Mouse (Mus musculus) kidney, postnatal 0 days (tissue): ENCODE data around the gene Vinac1. TPM values are rescaled to one million over a fixed set of nuclear protein-coding genes. Genes with fewer than 3 reads are reported as not detected.

ENCODE experiments used
- ATAC-seq: fragments of 200-750 bp; cut with Nextera tagmentation; replicated peaks from 2 replicates; pipeline ENCODE4 v1.8.0; 2017; ENCODE audit warnings: low read depth, moderate number of reproducible peaks, moderate TSS enrichment, moderate library complexity; ENCODE audit not compliant: low FRiP score
- DNase-seq: peaks from one replicate; pipeline ENCODE4 v3.0.0-alpha.2; 2016; ENCODE audit warnings: low spot score
- H3K27ac ChIP-seq: fragments of 300-500 bp; sonication (generic); 2 replicates; pipeline ENCODE4 v1.5.1; 2014; ENCODE audit warnings: mild to moderate bottlenecking
- H3K27me3 ChIP-seq: fragments of 300-500 bp; sonication (generic); 2 replicates; pipeline ENCODE4 v1.6.1; 2014; ENCODE audit warnings: low read length, mixed read lengths; ENCODE audit not compliant: insufficient read depth
- H3K36me3 ChIP-seq: fragments of 300-500 bp; sonication (generic); 2 replicates; pipeline ENCODE4 v1.6.1; 2014; ENCODE audit warnings: low read length, mixed read lengths; ENCODE audit not compliant: insufficient read depth
- H3K4me1 ChIP-seq: fragments of 300-500 bp; sonication (generic); replicated peaks from 2 replicates; pipeline ENCODE4 v1.6.1; 2014; ENCODE audit warnings: antibody characterized with exemption, low read length, mixed read lengths; ENCODE audit not compliant: insufficient read depth
- H3K4me2 ChIP-seq: fragments of 300-500 bp; sonication (generic); 2 replicates; pipeline ENCODE4 v1.6.1; 2014; ENCODE audit warnings: mild to moderate bottlenecking, low read length, moderate library complexity, mixed read lengths
- H3K4me3 ChIP-seq: fragments of 300-500 bp; sonication (generic); replicated peaks from 2 replicates; pipeline ENCODE4 v1.5.1; 2014; ENCODE audit warnings: low read depth, low read length
- H3K9ac ChIP-seq: fragments of 300-500 bp; sonication (generic); 2 replicates; pipeline ENCODE4 v1.6.1; 2014; ENCODE audit warnings: low read depth, low read length
- H3K9me3 ChIP-seq: fragments of 300-500 bp; sonication (generic); replicated peaks from 2 replicates; pipeline ENCODE4 v1.6.1; 2016; ENCODE audit warnings: low read length, inconsistent platforms, mixed read lengths
- CTCF ChIP-seq: IDR thresholded peaks from 2 replicates; pipeline ENCODE4 v1.5.1; 2016; ENCODE audit warnings: antibody characterized with exemption, low read depth, mild to moderate bottlenecking, moderate library complexity
- WGBS: fragments of 180-500 bp; shearing (Covaris S2); extraction: QIAGEN DNeasy Blood & Tissue Kit; methylation state at CpG from one replicate; pipeline ENCODE4 v1.1.7; 2014; 5-methylcytosine and 5-hydroxymethylcytosine counted together
- polyA plus RNA-seq: library from polyadenylated mRNA; unstranded; fragments of >200 nt; fragmentation: Nextera tagmentation; extraction: Ambion mirVana; gene quantifications from 2 replicates; pipeline ENCODE4 v1.2.1, GENCODE M21; 2015

Vinac1 gene
- polyA plus RNA-seq, 1 experiment from 2014 or later: 0.11 TPM

GRCm38 (mm10) chr2:129083514-129083913 is 35.5 kb upstream of the Vinac1 start:
- no peak for TF ChIP-seq CTCF
- ATAC-seq: no peak
- Histone ChIP-seq H3K9ac (no peak overlapping the region), H3K9me3 (no peaks in the 10 kb centered on the region), H3K4me2 (no peak overlapping the region), H3K27ac (no peak overlapping the region), H3K27me3 (no peaks in the 10 kb centered on the region), H3K4me1 (no peaks in the 10 kb centered on the region), H3K36me3 (0 out of 2 replicates have a peak, but pooled peaks cover 5% of the 10 kb centered on the region), H3K4me3 (no peak overlapping the region)
- WGBS: 92% methylated on average over 5 of the region's 5 CpGs
- no peak for DNase-seq

- no peak for DNase-seq
- Histone ChIP-seq H3K27ac (no peak overlapping the region), H3K9me3 (no peaks in the 10 kb centered on the region), H3K4me1 (no peaks in the 10 kb centered on the region), H3K4me2 (no peak overlapping the region), H3K27me3 (no peaks in the 10 kb centered on the region), H3K9ac (no peak overlapping the region), H3K36me3 (0 out of 2 replicates have a peak, but pooled peaks cover 5% of the 10 kb centered on the region), H3K4me3 (no peak overlapping the region)
- TF ChIP-seq CTCF: peak; percentile 32; the same call in 1 of the 2 replicates
- no peak for ATAC-seq
- 75% methylated on average over 13 of the region's 13 CpGs for WGBS
These were observed 33.1 kb upstream of the Vinac1 start for GRCm38 (mm10) chr2:129081097-129081496.

DNA sequence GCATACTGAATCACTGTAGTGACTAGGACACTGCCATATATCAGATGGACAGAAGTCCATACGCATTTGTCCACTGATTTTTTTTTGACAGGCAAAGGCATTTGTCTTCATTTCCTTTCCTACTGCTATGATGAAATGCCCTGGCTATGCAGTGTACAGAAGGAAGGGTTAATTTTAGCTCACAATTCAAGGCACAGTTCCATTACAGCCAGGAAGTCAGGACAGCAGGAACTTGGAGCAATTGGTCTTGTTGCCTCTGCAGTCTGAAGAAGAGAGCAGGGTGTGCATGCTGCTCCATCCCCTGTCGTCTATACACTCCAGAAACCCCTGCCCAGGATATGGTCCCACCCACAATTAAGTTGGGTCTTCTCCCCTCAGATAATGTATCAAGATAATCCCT is 31.2 kb upstream of the Vinac1 start:
- Histone ChIP-seq H3K9ac (no peak overlapping the region), H3K4me2 (no peak overlapping the region), H3K9me3 (no peaks in the 10 kb centered on the region), H3K27ac (no peak overlapping the region), H3K4me1 (no peaks in the 10 kb centered on the region), H3K36me3 (0 out of 2 replicates have a peak, but pooled peaks cover 5% of the 10 kb centered on the region), H3K4me3 (no peak overlapping the region), H3K27me3 (no peaks in the 10 kb centered on the region)
- 78% methylated on average over 2 of the region's 2 CpGs for WGBS
- TF ChIP-seq CTCF: no peak
- DNase-seq: no peak
- ATAC-seq: no peak

- 0 out of 2 replicates have a peak, but pooled peaks cover 4% of the 10 kb centered on the region for H3K36me3 ChIP-seq
- no peaks in the 10 kb centered on the region for H3K4me1 ChIP-seq
- H3K4me3 ChIP-seq: no peak overlapping the region
- ATAC-seq (no peak), DNase-seq (no peak)
- no peak overlapping the region for H3K4me2 ChIP-seq
- 84% methylated on average over 3 of the region's 3 CpGs for WGBS
- no peak overlapping the region for H3K27ac ChIP-seq
- TF ChIP-seq CTCF: peak; percentile 61
- no peaks in the 10 kb centered on the region for H3K27me3 ChIP-seq
- H3K9me3 ChIP-seq: no peaks in the 10 kb centered on the region
- H3K9ac ChIP-seq: no peak overlapping the region
These were observed 30.3 kb upstream of the Vinac1 start for GRCm38 (mm10) chr2:129078313-129078712.

GRCm38 (mm10) chr2:129070296-129070695 is 22.3 kb upstream of the Vinac1 start:
- no peak overlapping the region for H3K4me3 ChIP-seq
- no peak overlapping the region for H3K4me2 ChIP-seq
- H3K27ac ChIP-seq: no peak overlapping the region
- DNase-seq (no peak), ATAC-seq (no peak)
- no peak for TF ChIP-seq CTCF
- 89% methylated on average over 3 of the region's 3 CpGs for WGBS
- no peaks in the 10 kb centered on the region for H3K9me3 ChIP-seq
- no peaks in the 10 kb centered on the region for H3K27me3 ChIP-seq
- H3K36me3 ChIP-seq: no peaks in the 10 kb centered on the region
- no peaks in the 10 kb centered on the region for H3K4me1 ChIP-seq
- H3K9ac ChIP-seq: no peak overlapping the region

- WGBS: 0% methylated on average over 20 of the region's 20 CpGs
- ATAC-seq (peak; percentile 58; the same call in 1 of the 2 replicates), DNase-seq (peak; percentile 81)
- H3K9ac ChIP-seq: peak overlapping the region; percentile 69
- peak overlapping the region; percentile 67 for H3K4me3 ChIP-seq
- H3K36me3 ChIP-seq: no peaks in the 10 kb centered on the region
- no peaks in the 10 kb centered on the region for H3K27me3 ChIP-seq
- peak overlapping the region; percentile 68 for H3K4me2 ChIP-seq
- TF ChIP-seq CTCF: no peak
- no peaks in the 10 kb centered on the region for H3K4me1 ChIP-seq
- peak overlapping the region; percentile 62 for H3K27ac ChIP-seq
- H3K9me3 ChIP-seq: no peaks in the 10 kb centered on the region
These were observed 18.4 kb upstream of the Vinac1 start for GRCm38 (mm10) chr2:129066326-129066725.
